Mouse (Mus musculus): ENCODE results near the gene Prc1.

DNA sequence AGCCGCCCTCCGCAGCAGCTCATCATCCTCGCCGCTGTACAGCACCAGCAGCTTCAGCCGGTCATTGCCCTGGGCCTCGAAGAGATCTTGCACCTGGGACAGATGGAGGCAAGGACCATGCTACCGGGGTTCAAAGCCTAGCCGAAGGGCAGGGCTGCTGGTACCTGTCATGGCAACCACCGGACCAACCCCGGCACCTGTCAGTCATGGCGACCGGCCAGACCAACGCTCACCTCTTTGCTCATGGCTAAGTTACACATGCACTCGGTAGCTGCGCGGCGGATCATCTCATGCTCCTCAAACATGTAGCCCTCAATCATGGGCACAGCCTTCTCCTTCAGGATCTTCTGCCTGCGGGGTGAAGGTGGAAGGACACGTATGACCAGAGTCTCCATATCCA is 31.8 kb downstream of the Prc1 start:
- TF ChIP-seq CTCF (IDR thresholded peaks at IDR 0.05; ENCODE audit: extremely low read depth, insufficient read depth, insufficient read length, insufficient replicate concordance) (no peak), POLR2A (IDR thresholded peaks at IDR 0.05; ENCODE audit: low read depth, low read length) (no peak)
